Mouse (Mus musculus) gastrocnemius, postnatal 25 days (tissue): ENCODE data around the gene Tnni1. TPM values are rescaled to one million over a fixed set of nuclear protein-coding genes. Genes with fewer than 3 reads are reported as not detected.

Source experiments
- DNase-seq: peaks from one replicate; pipeline ENCODE4 v3.0.0; 2022
- total RNA-seq, 2 experiments: library from RNA; stranded (reverse); gene quantifications; 1 replicate in 1 of 2; 2 replicates in 1 of 2; pipeline ENCODE4 v1.2.3; 2021

The Tnni1 gene
- total RNA-seq, 2 experiments from 2014 or later: 73.2 to 356 TPM

- DNase-seq: peak; percentile 34
These were observed 11.8 kb upstream of the Tnni1 start for GRCm38 (mm10) chr1:135767324-135767890.

GRCm38 (mm10) chr1:135768400-135768799, 10.8 kb upstream of the Tnni1 start:
- DNase-seq: no peak

GRCm38 (mm10) chr1:135770237-135770636, 9.0 kb upstream of the Tnni1 start:
- DNase-seq: no peak

- peak; percentile 81 for DNase-seq
These were observed 8.2 kb upstream of the Tnni1 start for GRCm38 (mm10) chr1:135770896-135771572.

DNA sequence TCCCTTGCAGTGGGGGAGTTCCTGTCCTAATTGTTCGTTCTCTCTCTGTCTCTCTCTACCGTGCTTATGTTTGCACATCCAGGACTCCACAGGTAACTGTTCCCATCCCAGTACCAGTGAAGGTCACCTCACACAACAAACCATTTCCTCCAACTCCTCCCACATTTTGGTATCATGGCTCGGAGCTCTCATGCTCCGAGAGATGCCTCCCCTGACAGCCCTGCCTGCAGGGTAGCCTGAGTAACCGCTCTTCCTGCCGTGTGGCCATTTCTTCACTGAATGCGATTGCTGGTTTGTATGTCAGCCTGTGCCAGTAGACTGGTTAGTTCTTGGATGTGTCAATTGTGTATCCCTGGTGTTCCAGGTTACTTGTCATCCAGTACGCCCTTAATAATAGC, 7.7 kb upstream of the Tnni1 start:
- DNase-seq: no peak

DNA sequence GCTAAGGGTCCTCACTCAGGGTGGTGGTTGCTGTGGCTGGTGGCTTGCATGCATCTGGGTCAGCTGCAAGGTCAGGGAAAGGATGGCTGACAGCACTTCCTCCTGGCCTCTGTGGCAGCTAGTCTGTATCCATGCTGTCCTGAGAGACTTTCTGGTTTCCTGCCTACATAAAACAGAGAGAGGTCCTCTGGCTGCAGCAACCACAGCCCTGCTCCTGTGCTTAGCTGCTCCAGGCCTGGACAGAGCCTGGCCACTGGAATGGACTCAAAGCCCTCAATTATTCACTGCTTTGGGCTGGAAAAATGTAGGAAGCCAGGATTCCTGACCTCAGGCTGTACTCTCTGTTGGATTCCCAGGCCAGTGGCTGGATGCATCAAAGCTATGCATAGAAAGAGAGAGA, 2.6 kb upstream of the Tnni1 start:
- peak; percentile 47 for DNase-seq

GRCm38 (mm10) chr1:135777046-135777445, 2.2 kb upstream of the Tnni1 start:
- DNase-seq: no peak

DNA sequence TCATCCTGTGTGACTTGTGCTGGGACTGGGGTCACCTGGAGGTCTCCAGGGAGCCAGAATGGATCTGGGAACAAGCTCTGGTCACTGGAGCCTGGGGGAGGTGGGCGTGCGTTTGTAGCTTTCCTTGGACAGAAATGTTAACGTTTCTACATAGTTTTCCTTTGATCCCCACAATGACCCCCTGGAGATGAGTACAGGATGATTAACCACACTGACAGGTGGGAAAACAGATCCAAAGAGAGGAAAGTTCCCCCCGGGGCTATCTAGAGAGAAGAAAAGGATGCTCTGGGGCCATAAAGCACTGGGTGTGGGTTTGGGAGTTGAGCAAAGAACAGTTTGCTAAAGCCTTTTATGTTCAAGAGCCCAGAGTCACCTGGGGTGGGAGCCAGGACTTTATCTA, 1.4 kb downstream of the Tnni1 start:
- no peak for DNase-seq

DNA sequence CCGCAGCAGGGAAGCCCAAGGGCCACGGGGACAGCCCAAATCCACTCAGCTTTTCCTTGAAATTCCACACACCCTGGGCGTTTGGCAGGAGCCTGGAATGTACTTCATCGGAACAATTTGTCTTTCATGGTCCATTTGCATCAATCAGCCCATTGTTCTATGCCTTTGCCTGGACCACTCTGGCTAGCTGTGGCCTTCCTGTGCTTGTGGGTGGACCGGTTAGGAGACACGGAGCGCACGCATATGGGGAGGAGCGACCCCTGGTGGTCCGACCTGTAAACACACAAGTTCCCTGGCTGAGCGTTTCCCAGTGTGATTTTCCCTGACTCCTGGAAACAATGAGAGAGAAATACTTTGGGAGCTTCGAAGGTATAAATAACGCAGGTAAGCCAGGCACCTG, 2.0 kb downstream of the Tnni1 start:
- peak; percentile 63 for DNase-seq

DNA sequence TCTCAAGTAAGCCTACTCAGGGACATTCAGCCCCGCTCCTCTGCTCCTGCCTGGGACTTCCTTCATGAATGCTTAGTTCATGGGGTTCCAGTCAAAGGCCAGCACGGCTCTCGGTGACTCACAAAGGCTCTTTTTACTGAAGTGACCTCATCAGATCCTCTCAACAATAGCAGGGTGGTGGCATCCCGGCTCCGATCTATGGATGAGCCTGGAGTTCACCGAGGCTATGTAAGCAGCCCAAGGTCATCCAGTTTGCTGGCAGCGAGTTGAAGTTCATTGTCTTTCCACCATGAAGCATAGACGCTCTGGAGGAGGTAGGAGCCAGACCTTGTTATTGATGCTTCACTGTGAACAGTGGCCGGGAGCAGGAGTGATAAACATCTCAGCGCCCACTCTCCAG, 3.6 kb downstream of the Tnni1 start:
- DNase-seq: no peak

- peak; percentile 62 for DNase-seq
These were observed 8.6 kb downstream of the Tnni1 start for GRCm38 (mm10) chr1:135787799-135788198.

DNA sequence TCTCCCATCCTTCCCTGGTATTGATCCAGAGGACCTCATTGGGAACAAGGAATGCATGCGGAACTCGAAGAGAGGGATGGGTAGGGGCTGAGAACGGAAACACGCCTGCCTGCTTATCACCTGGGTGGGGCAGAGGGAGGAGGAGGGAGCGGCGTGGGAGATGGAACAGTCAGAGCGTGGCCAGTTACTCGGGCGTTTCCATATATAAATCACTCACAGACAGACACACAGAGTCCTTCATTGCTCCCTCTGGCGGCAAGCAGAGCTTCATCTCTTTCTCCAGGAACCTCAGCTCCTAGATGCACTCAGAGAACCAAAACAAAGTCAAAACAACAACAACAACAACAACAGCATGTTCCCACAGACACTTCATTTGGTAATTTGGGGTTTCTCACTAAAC, 9.5 kb downstream of the Tnni1 start:
- no peak for DNase-seq

DNA sequence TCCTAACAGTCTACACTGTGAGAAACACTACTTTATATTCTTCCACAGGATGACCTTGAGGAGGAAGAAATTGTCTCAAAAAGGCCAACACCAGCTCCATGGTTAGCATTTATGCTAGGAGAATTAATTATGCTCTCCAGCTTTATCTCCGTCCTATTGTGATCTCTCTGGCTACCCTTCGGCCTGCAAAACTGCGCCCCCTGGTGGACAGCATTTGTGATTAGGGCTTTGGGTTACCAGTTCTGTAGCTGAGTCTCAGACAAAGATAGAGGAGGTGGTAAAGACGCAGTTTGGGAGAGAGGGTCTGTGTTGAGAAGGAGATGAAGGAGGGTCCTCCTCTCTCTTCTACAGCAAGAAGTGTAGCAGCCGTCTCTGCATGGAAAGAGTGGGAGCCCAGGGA, 10.6 kb downstream of the Tnni1 start:
- DNase-seq: peak; percentile 35

- no peak for DNase-seq
These were observed 13.1 kb downstream of the Tnni1 start for GRCm38 (mm10) chr1:135792143-135792939.

DNA sequence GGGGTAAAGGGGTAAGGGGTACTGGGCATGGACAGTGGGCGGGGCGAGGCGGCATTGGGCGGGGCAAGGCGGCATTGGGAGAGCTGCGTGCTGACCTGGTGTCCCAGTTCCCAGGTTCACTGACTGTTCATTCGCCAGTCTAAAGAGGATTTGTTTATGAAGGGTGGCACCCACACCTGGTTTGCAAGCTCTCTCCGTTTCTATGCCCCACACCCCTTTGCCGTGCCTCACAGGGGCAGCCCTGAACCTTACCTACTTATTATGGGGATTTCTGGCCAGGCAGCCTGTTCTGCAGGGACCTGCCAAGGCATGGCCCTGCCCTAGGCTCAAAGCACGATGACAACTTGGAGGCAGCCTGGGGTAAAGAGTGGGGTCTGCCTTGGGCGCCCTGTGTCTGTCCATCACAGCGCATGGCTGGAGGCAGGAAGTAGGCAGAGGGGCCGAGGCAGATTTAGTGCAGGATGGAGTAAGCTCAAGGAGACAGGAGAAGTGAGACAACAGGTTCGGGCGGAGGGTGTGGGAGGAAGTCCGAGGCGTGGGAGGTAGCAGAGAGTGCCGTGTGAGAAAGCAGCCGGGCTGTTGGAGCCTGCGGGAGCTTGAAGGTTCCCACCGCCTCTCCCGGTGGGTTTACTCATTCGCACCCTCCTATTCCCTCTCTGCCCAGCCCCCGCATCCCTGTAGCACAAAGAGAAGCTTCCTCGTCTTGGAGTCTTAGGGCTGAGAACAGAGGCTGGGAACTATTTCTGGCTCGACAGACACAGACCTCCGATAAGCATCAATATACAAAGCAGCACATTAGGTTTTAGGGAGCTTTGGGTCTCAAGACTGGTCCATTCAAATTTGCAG, 14.4 kb downstream of the Tnni1 start:
- no peak for DNase-seq

DNA sequence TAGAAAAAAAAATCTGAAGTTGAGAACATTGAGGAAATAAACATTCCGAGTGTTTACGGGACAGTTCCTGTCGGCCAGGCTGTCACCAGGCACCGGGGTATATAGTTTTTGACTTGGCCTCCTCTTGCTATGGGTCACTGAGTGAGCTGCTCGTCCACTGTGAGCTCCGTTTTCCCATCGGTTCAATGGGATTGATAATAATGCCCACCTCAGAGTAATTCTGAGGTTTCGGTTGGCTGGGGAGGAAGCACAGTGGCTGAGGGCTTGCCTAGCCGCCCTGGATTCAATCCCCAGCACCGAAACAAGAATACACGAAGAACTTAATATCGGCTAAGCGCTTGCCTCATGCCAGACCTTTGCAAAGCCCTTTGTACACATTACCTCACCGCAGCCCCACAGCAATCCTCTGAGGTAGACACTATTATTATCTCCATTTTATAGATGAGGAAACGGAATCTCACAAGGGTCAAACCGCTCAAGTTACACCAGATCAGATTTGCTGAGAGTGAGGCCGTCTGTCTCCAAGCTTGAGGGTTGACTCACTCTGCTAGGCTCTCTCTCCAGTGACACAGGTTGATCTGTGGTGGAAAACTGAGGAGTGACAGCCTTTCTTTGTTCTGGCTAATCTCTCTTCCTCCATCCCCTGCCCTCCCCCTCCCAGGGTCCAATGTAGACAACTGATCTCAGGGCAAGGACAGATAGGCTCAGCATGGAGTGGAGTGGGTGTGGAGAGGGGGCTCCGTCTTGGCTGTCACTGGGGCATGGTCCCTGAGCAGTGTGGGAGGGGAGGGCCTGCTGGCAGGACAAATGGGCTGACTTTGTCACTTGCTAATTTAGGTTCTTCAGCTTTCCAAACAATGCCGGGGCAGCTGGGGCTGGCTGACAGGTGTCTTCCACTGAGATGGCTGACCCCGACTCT, 15.2 kb downstream of the Tnni1 start:
- no peak for DNase-seq

GRCm38 (mm10) chr1:135798492-135798891, 19.3 kb downstream of the Tnni1 start:
- DNase-seq: no peak

- DNase-seq: no peak
These were observed 19.9 kb downstream of the Tnni1 start for GRCm38 (mm10) chr1:135799109-135799627.

DNA sequence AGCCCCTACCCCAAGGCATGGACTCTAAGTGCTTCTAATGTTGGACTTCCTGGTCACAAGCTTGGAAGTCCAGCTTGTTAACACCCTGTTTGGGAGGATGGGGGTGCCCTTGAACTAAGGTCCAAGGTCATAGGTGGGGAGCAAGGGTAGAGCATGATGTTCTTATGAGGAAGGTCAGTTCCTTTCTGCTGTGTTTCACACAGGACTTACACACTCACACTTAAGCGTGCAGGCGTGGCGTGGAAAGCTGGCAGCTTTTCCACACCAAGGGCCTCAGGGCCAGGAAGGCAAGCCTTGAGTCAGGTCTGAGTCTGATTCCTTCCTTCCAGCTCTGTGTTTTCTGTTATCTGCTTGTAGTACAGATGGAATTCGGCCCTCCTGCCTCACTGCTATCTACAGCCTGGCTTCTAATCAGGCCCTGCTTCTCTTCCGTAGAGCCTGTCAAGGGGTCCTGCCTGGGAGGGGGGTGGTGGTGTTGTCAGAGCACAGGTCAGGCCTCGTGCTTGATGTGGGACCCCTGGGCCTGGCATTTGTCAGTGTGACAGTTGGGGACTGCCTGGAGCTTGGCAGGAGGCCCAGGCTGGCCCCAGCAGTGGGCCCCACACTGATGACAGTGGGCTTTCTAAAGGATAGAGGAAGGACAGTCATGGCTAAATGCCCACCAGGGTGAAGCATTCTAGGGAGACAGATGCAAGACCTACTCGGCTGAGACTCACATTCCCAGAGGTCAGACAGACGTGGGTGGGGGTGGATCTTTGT, 21.1 kb downstream of the Tnni1 start:
- no peak for DNase-seq

DNA sequence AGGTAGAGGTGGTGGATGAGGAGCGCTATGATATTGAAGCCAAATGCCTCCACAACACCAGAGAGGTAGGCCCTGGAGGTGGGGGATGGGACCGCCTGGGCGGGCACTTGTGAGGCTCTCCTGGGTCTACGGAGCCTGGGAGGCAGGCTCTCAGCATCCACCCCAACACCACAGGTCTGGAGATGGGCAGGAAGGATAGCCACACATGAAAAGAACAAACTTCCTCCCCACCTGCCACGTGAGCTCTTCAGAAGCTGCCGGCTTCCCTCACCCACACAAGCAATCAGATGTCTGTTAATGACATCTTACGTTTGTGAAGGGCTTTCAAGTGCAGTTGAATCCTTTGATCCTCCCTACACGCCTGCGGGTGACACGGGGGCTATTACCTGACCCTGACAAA, 28.3 kb downstream of the Tnni1 start:
- no peak for DNase-seq
